Mouse (Mus musculus) ES-E14 (cell line): Measurements from ENCODE around the gene Psmb9.

Experiments
- CHD2 ChIP-seq: IDR thresholded peaks from 2 replicates; pipeline ENCODE4 v1.6.1; 2014; ENCODE audit warnings: mild to moderate bottlenecking, low read depth, low read length, inconsistent platforms
- ZC3H11A ChIP-seq: IDR thresholded peaks from 2 replicates; pipeline ENCODE4 v1.6.1; 2012; ENCODE audit warnings: low read depth, mild to moderate bottlenecking, inconsistent platforms, low read length, borderline replicate concordance

GRCm38 (mm10) chr17:34201506-34202055, 14.0 kb upstream of the Psmb9 start:
- TF ChIP-seq ZC3H11A (no peak), CHD2 (no peak)
